Mouse (Mus musculus): ENCODE measurements around the gene Lig3. TPM values are rescaled to one million over a fixed set of nuclear protein-coding genes. Genes with fewer than 3 reads are reported as not detected.
"Not testable (repeated sequence)": the region's sequence is repeated elsewhere in the genome, so short reads cannot be mapped to it uniquely, and the experiment has no call there.

The Lig3 gene
- total and polyA plus RNA-seq, 2 experiments from 2014 or later, result 16.4 to 44.4 TPM

GRCm38 (mm10) chr11:82808485-82808884, 27.6 kb downstream of the Lig3 start:
- Histone ChIP-seq H3K27me3 (ENCODE audit: insufficient read depth, low read length) (no peaks in the 10 kb centered on the region), H3K9me3 (ENCODE audit: low read length) (no peaks in the 10 kb centered on the region), H3K27ac (ENCODE audit: low read depth, low read length) (no peak overlapping the region), H3K4me2 (ENCODE audit: low read depth, low read length, poor library complexity, severe bottlenecking) (no peak overlapping the region), H3K4me1 (ENCODE audit: insufficient read depth, low read length) (no peaks in the 10 kb centered on the region), H3K4me3 (ENCODE audit: low read depth, low read length) (no peak overlapping the region), H3K36me3 (ENCODE audit: insufficient read depth, low read length) (0 out of 2 replicates have a peak, but pooled peaks cover 6% of the 10 kb centered on the region), H3K9ac (replicated peaks; ENCODE audit: low read length, poor library complexity, severe bottlenecking) (no peak overlapping the region)
- no peak for ATAC-seq (ENCODE audit: low FRiP score)
- 61% methylated on average over 5 of the region's 5 CpGs for WGBS
- no peak for TF ChIP-seq CTCF (IDR thresholded peaks at IDR 0.05)
- no peak for DNase-seq (ENCODE audit: low spot score)

GRCm38 (mm10) chr11:82819350-82819749, 38.4 kb downstream of the Lig3 start:
- TF ChIP-seq CTCF (IDR thresholded peaks at IDR 0.05), result peak; percentile 66
- Histone ChIP-seq H3K27me3 (ENCODE audit: insufficient read depth, low read length) (no peaks in the 10 kb centered on the region), H3K27ac (ENCODE audit: low read depth, low read length) (no peak overlapping the region), H3K4me3 (ENCODE audit: low read depth, low read length) (no peak overlapping the region), H3K36me3 (ENCODE audit: insufficient read depth, low read length) (no peaks in the 10 kb centered on the region), H3K4me1 (ENCODE audit: insufficient read depth, low read length) (no peaks in the 10 kb centered on the region), H3K4me2 (ENCODE audit: low read depth, low read length, poor library complexity, severe bottlenecking) (no peak overlapping the region), H3K9me3 (ENCODE audit: low read length) (no peaks in the 10 kb centered on the region), H3K9ac (replicated peaks; ENCODE audit: low read length, poor library complexity, severe bottlenecking) (no peak overlapping the region)
- 50% methylated on average over 4 of the region's 4 CpGs for WGBS
- ATAC-seq (ENCODE audit: low FRiP score), result no peak
- DNase-seq (ENCODE audit: low spot score), result peak; percentile 37

GRCm38 (mm10) chr11:82820788-82821456, 40.0 kb downstream of the Lig3 start:
- Histone ChIP-seq H3K4me1 (ENCODE audit: insufficient read depth, low read length) (no peaks in the 10 kb centered on the region), H3K27me3 (ENCODE audit: insufficient read depth, low read length) (no peaks in the 10 kb centered on the region), H3K36me3 (ENCODE audit: insufficient read depth, low read length) (no peaks in the 10 kb centered on the region), H3K4me2 (ENCODE audit: low read depth, low read length, poor library complexity, severe bottlenecking) (no peak overlapping the region), H3K9me3 (ENCODE audit: low read length) (no peaks in the 10 kb centered on the region), H3K9ac (replicated peaks; ENCODE audit: low read length, poor library complexity, severe bottlenecking) (no peak overlapping the region), H3K27ac (ENCODE audit: low read depth, low read length) (no peak overlapping the region), H3K4me3 (ENCODE audit: low read depth, low read length) (no peak overlapping the region)
- no peak for DNase-seq (ENCODE audit: low spot score)
- 91% methylated on average over 13 of the region's 13 CpGs for WGBS
- no peak for TF ChIP-seq CTCF (IDR thresholded peaks at IDR 0.05)
- ATAC-seq (ENCODE audit: low FRiP score), result no peak

- TF ChIP-seq CTCF (IDR thresholded peaks at IDR 0.05), result no peak
- DNase-seq (ENCODE audit: low spot score) (no peak), ATAC-seq (ENCODE audit: low FRiP score) (no peak)
- no peak overlapping the region for H3K4me3 ChIP-seq (ENCODE audit: low read depth, low read length)
- H3K9me3 ChIP-seq (ENCODE audit: low read length), result no peaks in the 10 kb centered on the region
- H3K27ac ChIP-seq (ENCODE audit: low read depth, low read length), result no peak overlapping the region
- no peak overlapping the region for H3K9ac ChIP-seq (replicated peaks; ENCODE audit: low read length, poor library complexity, severe bottlenecking)
- H3K4me2 ChIP-seq (ENCODE audit: low read depth, low read length, poor library complexity, severe bottlenecking), result no peak overlapping the region
- H3K4me1 ChIP-seq (ENCODE audit: insufficient read depth, low read length), result no peaks in the 10 kb centered on the region
- no peaks in the 10 kb centered on the region for H3K27me3 ChIP-seq (ENCODE audit: insufficient read depth, low read length)
- H3K36me3 ChIP-seq (ENCODE audit: insufficient read depth, low read length), result no peaks in the 10 kb centered on the region
Observed at GRCm38 (mm10) chr11:82826818-82827217, 45.9 kb downstream of the Lig3 start.

DNA sequence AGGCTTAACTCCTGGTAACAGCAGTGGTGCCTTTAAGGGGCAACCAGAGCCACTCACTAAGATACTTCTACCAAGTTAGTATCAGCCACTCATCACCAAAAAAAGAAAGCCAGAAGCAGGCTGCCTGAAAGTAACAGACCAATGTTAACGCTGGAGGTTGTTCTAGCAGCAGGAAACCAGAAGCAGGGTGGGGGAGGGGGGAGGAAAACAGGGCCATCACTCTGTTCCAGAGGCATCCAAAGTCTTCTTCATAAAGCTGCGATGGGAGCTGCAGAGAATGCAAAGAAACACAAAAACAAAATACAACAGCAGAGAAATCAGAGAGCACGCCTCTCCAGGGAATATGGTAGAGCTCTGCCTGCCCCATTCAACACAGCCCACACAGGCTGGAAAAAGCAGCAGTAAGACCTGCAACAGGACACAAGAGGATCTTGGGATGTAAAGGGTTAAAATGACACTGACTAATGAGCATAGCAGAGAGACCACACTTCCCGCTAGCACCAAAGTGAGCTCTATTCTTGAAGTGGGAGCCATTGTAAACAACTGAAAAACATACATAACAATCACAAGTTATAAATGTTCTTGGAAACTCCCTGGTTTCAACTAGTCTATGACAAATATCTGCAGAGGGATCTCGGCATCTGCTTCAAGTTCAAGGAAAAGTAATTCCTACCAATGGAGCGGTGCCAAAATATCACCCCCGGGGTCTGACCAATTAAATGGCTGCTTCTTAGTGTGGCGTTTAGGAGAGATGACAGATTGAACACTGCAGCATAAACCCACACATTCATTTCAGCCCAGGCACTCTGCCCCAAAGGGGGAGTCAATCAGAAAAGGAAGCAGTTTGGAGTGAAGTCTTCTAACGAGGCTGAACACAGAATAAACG, 50.3 kb downstream of the Lig3 start:
- Histone ChIP-seq H3K9me3 (ENCODE audit: low read length) (no peaks in the 10 kb centered on the region), H3K9ac (replicated peaks; ENCODE audit: low read length, poor library complexity, severe bottlenecking) (peak overlapping the region; percentile 1; the same call in 1 of the 2 replicates), H3K4me1 (ENCODE audit: insufficient read depth, low read length) (no peaks in the 10 kb centered on the region), H3K4me2 (ENCODE audit: low read depth, low read length, poor library complexity, severe bottlenecking) (peak overlapping the region; percentile 3; the same call in 1 of the 2 replicates), H3K4me3 (ENCODE audit: low read depth, low read length) (no peak overlapping the region), H3K27ac (ENCODE audit: low read depth, low read length) (no peak overlapping the region), H3K36me3 (ENCODE audit: insufficient read depth, low read length) (no peaks in the 10 kb centered on the region), H3K27me3 (ENCODE audit: insufficient read depth, low read length) (no peaks in the 10 kb centered on the region)
- 23% methylated on average over 10 of the region's 10 CpGs for WGBS
- no peak for TF ChIP-seq CTCF (IDR thresholded peaks at IDR 0.05)
- ATAC-seq (ENCODE audit: low FRiP score), result no peak
- peak; percentile 74 for DNase-seq (ENCODE audit: low spot score)

- not testable (repeated sequence) for H3K27me3 ChIP-seq (ENCODE audit: insufficient read depth, low read length); H3K9me3 ChIP-seq (ENCODE audit: low read length); ATAC-seq (ENCODE audit: low FRiP score); H3K4me2 ChIP-seq (ENCODE audit: low read depth, low read length, poor library complexity, severe bottlenecking); H3K9ac ChIP-seq (replicated peaks; ENCODE audit: low read length, poor library complexity, severe bottlenecking); H3K36me3 ChIP-seq (ENCODE audit: insufficient read depth, low read length); H3K27ac ChIP-seq (ENCODE audit: low read depth, low read length); H3K4me3 ChIP-seq (ENCODE audit: low read depth, low read length); DNase-seq (ENCODE audit: low spot score); H3K4me1 ChIP-seq (ENCODE audit: insufficient read depth, low read length)
- WGBS, result 83% methylated on average over 10 of the region's 10 CpGs
Observed at GRCm38 (mm10) chr11:82832402-82832801, 51.5 kb downstream of the Lig3 start.

All from midbrain, postnatal 0 days (tissue).